Mouse (Mus musculus) testis, postnatal 10 days (tissue): ENCODE measurements at regions not wholly inside any gene's neighbourhood (a gene's known extent, or its start where the extent isn't known, plus 50 kb on each side); places are given as distances from the start of the nearest gene placed in this dataset.

Source experiments
- DNase-seq: peaks from one replicate; pipeline ENCODE4 v3.0.0; 2021; ENCODE audit warnings: low spot score

DNA sequence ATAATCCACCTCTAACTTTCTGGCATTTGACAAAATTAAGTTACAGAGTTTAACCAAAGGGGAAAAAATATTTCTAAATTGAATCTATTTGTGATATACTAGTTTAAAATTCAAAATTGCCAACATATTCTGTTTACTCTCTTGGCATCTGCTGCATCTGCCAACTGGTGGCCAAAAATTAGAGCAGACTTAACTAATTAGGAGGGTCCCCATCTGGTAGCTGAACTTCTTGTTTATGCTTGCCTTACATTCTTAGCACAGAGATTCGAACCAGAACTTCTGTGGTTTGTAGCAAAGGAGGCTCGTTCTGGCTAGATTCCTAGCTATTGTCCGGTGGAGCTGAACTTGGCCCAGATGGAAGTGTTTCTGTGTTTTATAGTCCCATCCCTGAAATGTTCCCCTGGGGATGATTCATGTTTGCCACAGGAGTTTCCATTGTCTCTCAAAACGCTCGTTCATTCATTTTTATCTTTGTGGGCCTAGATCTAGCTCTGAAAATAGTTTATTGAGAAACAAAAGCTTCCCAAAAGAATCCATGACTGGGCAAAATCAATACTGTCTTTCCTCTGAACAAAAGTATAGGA lies 3461.5 kb upstream of the Gm7489 start:
- DNase-seq, result no peak

DNA sequence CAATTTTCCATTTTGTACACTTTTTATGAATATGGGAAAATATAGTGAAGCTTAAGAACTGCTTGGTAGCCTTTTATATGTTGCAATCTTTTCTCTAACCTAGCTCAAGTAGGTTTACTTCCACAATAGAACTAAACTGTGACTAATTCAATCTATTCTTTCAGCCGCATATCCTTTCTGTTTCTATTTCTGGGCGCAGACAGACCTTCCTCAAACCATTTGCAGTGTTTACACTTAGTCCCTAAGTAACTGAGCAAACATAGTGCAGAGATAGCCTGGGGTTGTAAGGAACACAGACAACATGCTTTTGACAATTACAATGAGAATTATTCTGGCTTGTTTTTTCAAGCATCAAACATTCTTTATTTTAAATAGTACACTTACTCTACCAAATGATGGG lies 3435.1 kb upstream of the Gm7489 start:
- no peak for DNase-seq

DNA sequence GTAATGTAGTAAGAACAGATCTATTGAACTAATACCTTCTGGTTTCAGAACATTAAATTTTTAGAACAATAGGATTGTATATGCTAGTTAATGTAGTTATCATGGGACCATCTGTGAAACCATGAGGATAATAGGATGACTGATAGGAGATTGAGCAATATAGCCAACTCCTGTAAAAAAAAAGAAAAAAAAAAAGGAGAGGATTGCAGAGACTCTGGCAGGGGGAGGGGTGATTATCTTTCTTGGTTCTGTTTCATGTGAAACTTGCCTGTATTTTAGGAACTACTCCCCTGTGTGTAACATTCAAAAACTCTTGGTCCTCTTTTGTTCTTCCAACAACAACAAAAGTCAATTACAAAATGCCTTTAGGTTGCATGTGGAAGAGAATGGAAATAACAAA lies 3412.1 kb upstream of the Gm7489 start:
- no peak for DNase-seq

DNA sequence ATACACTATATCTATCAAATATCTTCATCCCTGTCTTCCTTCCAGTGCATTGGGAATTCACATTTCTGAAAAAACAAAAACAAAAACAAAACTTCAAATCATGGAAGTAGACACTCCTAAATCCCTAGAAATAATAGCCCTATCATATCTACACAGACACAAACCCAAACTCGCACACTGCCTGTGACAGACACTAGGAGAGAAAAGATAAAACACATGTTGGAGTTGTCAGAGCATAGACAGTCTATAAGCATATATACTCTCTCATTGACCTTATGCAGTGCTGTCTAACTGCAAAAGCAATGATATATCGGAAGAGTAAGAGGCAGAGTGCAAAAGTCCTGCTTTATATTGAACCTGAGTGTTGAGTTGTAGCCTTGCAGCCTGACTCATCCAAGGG lies 3386.0 kb upstream of the Gm7489 start:
- DNase-seq, result no peak

DNA sequence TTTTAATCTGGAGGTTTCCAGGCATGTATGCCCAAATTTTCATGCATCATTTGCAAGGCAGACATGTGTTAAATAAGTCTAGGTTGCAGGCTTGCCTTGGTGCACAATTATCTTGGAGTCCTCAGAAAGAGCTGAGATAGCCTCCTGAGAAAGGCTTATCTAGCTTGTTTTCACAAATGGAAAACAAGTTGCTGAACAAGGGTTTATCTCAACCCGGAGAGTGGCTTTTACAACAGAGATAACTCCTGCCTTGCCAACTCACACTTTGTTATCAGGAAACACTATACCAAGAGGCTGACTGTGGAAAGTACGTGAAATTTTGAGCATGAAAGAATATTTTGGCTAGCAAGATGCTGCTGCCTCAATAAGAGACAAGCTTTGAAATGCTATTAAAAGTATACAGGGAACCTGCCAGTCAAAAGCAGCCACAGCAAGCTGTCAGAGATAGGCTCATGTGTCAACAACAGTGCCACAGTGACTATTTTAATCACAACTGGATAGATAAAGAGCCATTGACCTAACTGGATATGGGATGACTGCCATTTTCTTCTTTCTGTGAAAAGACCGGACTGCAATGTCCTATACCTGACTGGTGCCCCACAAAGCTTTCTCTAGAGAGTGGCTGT lies 3376.6 kb upstream of the Gm7489 start:
- DNase-seq, result no peak

DNA sequence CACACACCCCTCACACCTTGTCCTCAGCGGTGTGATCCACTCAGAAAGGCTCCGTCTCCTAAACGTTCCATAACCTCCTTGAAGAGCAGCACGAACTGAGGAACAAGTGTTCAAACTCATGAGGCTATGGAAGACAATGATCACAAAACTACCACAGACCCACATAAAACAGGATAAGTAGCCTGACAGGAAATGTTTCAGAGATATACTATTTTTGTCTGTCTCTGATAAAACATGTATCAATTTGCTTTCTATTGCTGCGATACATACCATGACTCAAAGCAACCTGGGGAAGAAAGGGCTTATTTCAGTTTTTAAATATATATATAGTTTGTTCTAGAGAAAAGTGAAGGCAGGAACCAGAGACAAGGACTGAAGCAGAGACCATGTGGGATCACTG lies 3371.7 kb upstream of the Gm7489 start:
- DNase-seq, result no peak

DNA sequence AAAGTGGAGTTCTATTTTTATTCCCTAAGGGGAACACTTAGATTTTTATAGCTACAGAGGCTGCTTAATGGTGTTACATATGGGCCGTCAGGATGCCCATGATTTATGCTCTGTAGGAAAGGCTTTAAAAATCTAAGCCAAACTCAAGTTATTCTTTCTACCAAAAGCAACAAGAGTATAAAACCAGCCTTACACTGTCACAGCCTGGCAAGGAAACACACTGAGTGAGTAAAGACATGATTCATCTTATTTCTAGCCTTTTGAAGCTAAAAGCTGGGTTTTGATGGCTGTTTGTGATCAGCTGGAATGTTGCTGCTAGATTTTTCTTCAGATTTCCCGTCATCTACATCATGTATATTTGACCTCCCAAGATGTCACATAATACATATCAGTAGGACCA lies 3359.9 kb upstream of the Gm7489 start:
- no peak for DNase-seq

DNA sequence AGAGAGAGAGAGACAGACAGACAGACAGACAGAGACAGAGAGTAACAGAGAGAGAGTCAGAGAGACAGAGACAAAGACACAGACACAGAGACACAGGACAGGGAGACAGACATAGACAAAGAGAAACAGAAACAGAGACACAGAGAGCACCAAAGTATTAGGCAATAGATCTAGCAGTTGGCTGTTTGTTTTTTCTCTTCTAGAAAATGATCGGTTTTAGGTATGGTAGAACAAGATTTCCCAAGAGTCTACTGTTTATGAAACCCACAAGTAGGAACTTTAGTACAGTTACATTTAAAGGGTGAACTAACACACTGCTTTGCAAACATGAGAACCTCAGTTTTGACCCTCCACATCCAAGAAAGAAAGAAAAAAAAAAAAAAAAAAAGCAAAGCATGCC lies 3350.2 kb upstream of the Gm7489 start:
- no peak for DNase-seq

DNA sequence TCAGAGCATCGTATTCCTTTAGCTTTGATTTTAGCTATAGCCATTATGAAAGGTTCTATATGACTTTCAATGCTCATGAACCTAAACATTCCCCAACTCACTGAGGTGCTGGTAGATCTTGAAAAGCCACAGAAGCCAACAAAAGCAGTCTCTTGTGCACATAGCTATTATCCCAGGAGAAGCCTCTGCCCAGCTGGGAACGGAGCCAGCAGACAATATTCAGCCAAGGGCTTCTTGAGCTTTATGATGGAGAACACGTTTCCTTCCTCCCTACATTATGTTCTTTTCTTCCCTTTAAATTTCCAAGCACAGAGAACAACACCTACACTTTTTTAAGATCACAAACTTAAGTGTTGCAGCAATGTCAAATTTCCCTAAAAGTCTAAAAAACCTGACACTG lies 3321.1 kb upstream of the Gm7489 start:
- DNase-seq, result no peak

DNA sequence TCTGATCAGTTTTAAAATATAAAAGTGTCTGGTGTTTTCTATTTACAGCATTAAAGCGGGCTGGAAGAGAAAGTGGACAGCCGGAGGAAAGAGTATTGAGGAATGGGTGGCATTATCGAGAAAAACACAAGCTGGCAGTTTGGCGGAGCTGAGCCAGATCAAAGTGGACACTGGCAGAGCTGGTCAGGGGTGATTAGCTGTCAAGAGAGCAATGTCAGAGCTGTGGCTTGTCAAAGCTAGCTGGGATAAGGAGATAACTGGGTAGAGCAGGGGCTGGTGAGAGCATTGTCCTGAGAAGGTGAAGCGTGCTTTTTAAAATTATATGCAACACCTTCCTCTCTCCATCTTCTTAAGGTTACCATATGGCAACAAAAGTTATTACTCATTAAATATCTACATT lies 3303.9 kb upstream of the Gm7489 start:
- DNase-seq, result no peak

DNA sequence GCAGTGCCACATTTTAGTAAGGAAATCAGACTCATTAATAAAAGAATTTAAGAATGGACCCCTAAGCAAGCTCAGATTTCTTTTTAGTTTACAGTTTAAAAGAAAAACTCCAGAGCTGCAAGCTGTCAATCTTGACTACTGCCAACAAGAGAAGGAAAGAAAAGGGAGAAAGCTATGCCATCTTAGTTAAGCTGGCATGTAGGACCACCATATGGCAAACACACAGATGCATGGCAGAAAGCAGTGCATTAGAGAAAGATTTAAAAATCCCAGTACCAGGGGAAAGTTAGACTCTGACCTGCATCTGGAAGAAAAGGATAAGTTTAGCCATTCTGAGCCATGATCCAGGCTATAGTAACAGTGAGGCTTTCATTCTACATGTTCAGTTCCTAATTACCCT lies 3300.8 kb upstream of the Gm7489 start:
- DNase-seq, result no peak

DNA sequence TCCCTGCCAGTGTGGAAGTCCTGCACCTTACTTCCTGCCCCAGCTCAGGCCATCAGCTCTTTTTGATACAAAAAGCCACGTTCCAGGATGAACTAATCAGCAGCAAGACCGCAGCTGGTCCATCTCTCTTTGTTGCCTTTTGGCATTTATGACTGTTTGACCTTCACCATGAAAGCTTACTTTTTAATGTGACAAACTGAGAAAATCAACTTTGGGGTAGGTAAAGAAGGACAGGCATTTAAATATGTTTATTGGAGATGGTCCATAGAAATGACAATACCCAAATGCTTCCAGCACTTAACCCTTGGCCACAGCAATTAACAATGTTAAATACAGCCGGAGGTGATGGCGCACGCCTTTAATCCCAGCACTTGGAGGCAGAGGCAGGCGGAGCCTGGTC lies 3299.2 kb upstream of the Gm7489 start:
- no peak for DNase-seq
